Mouse (Mus musculus) liver, embryonic 15.5 days (tissue): ENCODE data around the gene Osgepl1. TPM values are rescaled to one million over a fixed set of nuclear protein-coding genes. Genes with fewer than 3 reads are reported as not detected.
"Not testable (repeated sequence)": the region's sequence is repeated elsewhere in the genome, so short reads cannot be mapped to it uniquely, and the experiment has no call there.

ENCODE experiments used
- ATAC-seq: fragments of 200-750 bp; cut with Nextera tagmentation; 2 replicates; pipeline ENCODE4 v1.8.0; 2017; ENCODE audit warnings: moderate number of reproducible peaks, mild to moderate bottlenecking, moderate library complexity; ENCODE audit not compliant: insufficient read depth
- H3K27ac ChIP-seq: fragments of 300-500 bp; sonication (generic); replicated peaks from 2 replicates; pipeline ENCODE4 v1.5.1; 2015; ENCODE audit warnings: mild to moderate bottlenecking, inconsistent platforms
- H3K27me3 ChIP-seq: fragments of 300-500 bp; sonication (generic); 2 replicates; pipeline ENCODE4 v1.6.1; 2015; ENCODE audit warnings: mild to moderate bottlenecking, inconsistent platforms
- H3K36me3 ChIP-seq: fragments of 300-500 bp; sonication (generic); replicated peaks from 2 replicates; pipeline ENCODE4 v1.6.1; 2015; ENCODE audit warnings: moderate library complexity, mild to moderate bottlenecking, inconsistent platforms
- H3K4me1 ChIP-seq: fragments of 300-500 bp; sonication (generic); replicated peaks from 2 replicates; pipeline ENCODE4 v1.6.1; 2015; ENCODE audit warnings: inconsistent platforms
- H3K4me2 ChIP-seq: fragments of 300-500 bp; sonication (generic); 2 replicates; pipeline ENCODE4 v1.6.1; 2015; ENCODE audit warnings: moderate library complexity, mild to moderate bottlenecking, inconsistent platforms
- H3K4me3 ChIP-seq: fragments of 300-500 bp; sonication (generic); replicated peaks from 2 replicates; pipeline ENCODE4 v1.5.1; 2015; ENCODE audit warnings: mild to moderate bottlenecking, inconsistent platforms
- H3K9ac ChIP-seq: fragments of 300-500 bp; sonication (generic); 2 replicates; pipeline ENCODE4 v1.6.1; 2015; ENCODE audit warnings: moderate library complexity, mild to moderate bottlenecking, inconsistent platforms
- H3K9me3 ChIP-seq: fragments of 300-500 bp; sonication (generic); replicated peaks from 2 replicates; pipeline ENCODE4 v1.6.1; 2016; ENCODE audit warnings: inconsistent platforms
- WGBS: fragments of 180-500 bp; shearing (Covaris S2); methylation state at CpG from one replicate; pipeline ENCODE4 v1.1.7; 2015; ENCODE audit warnings: mixed read lengths; ENCODE audit not compliant: insufficient replicate concordance; 5-methylcytosine and 5-hydroxymethylcytosine counted together
- polyA plus RNA-seq: library from polyadenylated mRNA; unstranded; fragments of >200 nt; fragmentation: Nextera tagmentation; extraction: Ambion mirVana; gene quantifications from 2 replicates; pipeline ENCODE4 v1.2.1, GENCODE M21; 2015

The Osgepl1 gene
- polyA plus RNA-seq, 1 experiment from 2014 or later = 21.6 TPM

GRCm38 (mm10) chr1:53324827-53325494, 11.5 kb downstream of the Osgepl1 start:
- H3K9ac ChIP-seq = no peak overlapping the region
- peaks cover 17% of the 10 kb centered on the region; the same call in 1 of the 2 replicates for H3K4me1 ChIP-seq
- WGBS = 77% methylated on average over 5 of the region's 5 CpGs
- H3K4me3 ChIP-seq = no peak overlapping the region
- H3K9me3 ChIP-seq = no peaks in the 10 kb centered on the region
- H3K27me3 ChIP-seq = no peaks in the 10 kb centered on the region
- no peak for ATAC-seq
- no peak overlapping the region for H3K4me2 ChIP-seq
- H3K36me3 ChIP-seq = peaks cover 15% of the 10 kb centered on the region
- H3K27ac ChIP-seq = no peak overlapping the region

- H3K27me3 ChIP-seq, H3K27ac ChIP-seq, H3K9ac ChIP-seq, H3K4me2 ChIP-seq, H3K4me3 ChIP-seq, H3K9me3 ChIP-seq, H3K36me3 ChIP-seq: not testable (repeated sequence)
- H3K4me1 ChIP-seq = peaks cover 28% of the 10 kb centered on the region
- 31% methylated on average over 5 of the region's 5 CpGs for WGBS
- ATAC-seq = peak; percentile 35; the same call in 1 of the 2 replicates
These were observed 20.1 kb downstream of the Osgepl1 start for GRCm38 (mm10) chr1:53333527-53333926.

GRCm38 (mm10) chr1:53335465-53335864, 22.0 kb downstream of the Osgepl1 start:
- Histone ChIP-seq H3K9ac (no peak overlapping the region), H3K4me3 (no peak overlapping the region), H3K9me3 (no peaks in the 10 kb centered on the region), H3K36me3 (no peaks in the 10 kb centered on the region), H3K4me2 (no peak overlapping the region; the same call in 1 of the 2 replicates), H3K27ac (peak overlapping the region; percentile 45; the same call in 1 of the 2 replicates), H3K4me1 (peaks cover 30% of the 10 kb centered on the region), H3K27me3 (no peaks in the 10 kb centered on the region)
- ATAC-seq = peak; percentile 79

- not testable (repeated sequence) for H3K4me2 ChIP-seq, H3K4me3 ChIP-seq, H3K27ac ChIP-seq, H3K27me3 ChIP-seq, H3K9ac ChIP-seq, H3K9me3 ChIP-seq
- WGBS = 31% methylated on average over 2 of the region's 2 CpGs
- H3K36me3 ChIP-seq = peaks cover 11% of the 10 kb centered on the region
- ATAC-seq = peak; percentile 54; the same call in 1 of the 2 replicates
- peaks cover 30% of the 10 kb centered on the region for H3K4me1 ChIP-seq
These were observed 24.0 kb downstream of the Osgepl1 start for GRCm38 (mm10) chr1:53337403-53337802.

GRCm38 (mm10) chr1:53341071-53341470, 27.6 kb downstream of the Osgepl1 start:
- Histone ChIP-seq H3K4me3 (no peak overlapping the region), H3K27me3 (no peaks in the 10 kb centered on the region), H3K4me2 (no peak overlapping the region), H3K4me1 (peaks cover 16% of the 10 kb centered on the region), H3K9me3 (no peaks in the 10 kb centered on the region), H3K27ac (no peak overlapping the region), H3K36me3 (peaks cover 37% of the 10 kb centered on the region), H3K9ac (no peak overlapping the region)
- no peak for ATAC-seq
- 80% methylated on average over 2 of the region's 2 CpGs for WGBS

- H3K4me2 ChIP-seq = peak within 1 kb of the TSS; percentile 78
These were observed 39.2 kb downstream of the Osgepl1 start, which contains the start of the genes Asdurf, Gm28551 and Asnsd1 for GRCm38 (mm10) chr1:53352327-53353261. Asdurf (minus strand) TSS chr1:53352619. Gm28551 (minus strand) TSS chr1:53352667. Asnsd1 (minus strand) TSS chr1:53352752.

GRCm38 (mm10) chr1:53358988-53359387, 45.6 kb downstream of the Osgepl1 start:
- H3K9ac ChIP-seq = no peak overlapping the region
- no peak overlapping the region for H3K4me3 ChIP-seq
- no peak overlapping the region for H3K27ac ChIP-seq
- no peaks in the 10 kb centered on the region for H3K4me1 ChIP-seq
- H3K36me3 ChIP-seq = no peaks in the 10 kb centered on the region
- H3K9me3 ChIP-seq = no peaks in the 10 kb centered on the region
- no peak overlapping the region for H3K4me2 ChIP-seq
- no peaks in the 10 kb centered on the region for H3K27me3 ChIP-seq
- no peak for ATAC-seq

More at GRCm38 (mm10) chr1:53352327-53353261, 39.2 kb downstream of the Osgepl1 start, which contains the start of the genes Asdurf, Gm28551 and Asnsd1:
- peaks cover 15% of the 10 kb centered on the region for H3K36me3 ChIP-seq
- WGBS = under 1% methylated on average over 44 of the region's 44 CpGs
- ATAC-seq = peak; percentile 99
- H3K4me3 ChIP-seq = peak within 1 kb of the TSS; percentile 96
- H3K4me1 ChIP-seq = peaks cover 6% of the 10 kb centered on the region
- H3K27ac ChIP-seq = peak within 1 kb of the TSS; percentile 93
- H3K27me3 ChIP-seq = no peaks in the 10 kb centered on the region
- H3K9ac ChIP-seq = peak within 1 kb of the TSS; percentile 90
- no peaks in the 10 kb centered on the region for H3K9me3 ChIP-seq

Other genes with a start within 250 kb of the Osgepl1 start
- gene 1700019A02Rik, start 126.0 kb upstream of the Osgepl1 start, polyA plus RNA-seq = not detected in 2 replicates
- 7.4 TPM in 2 replicates for gene Pms1, start 16.6 kb upstream of the Osgepl1 start, polyA plus RNA-seq
- 25.2 and 28.6 TPM in 2 replicates for gene Ormdl1, start 16.5 kb upstream of the Osgepl1 start, polyA plus RNA-seq
- gene Gm28778, start 16.5 kb upstream of the Osgepl1 start, polyA plus RNA-seq = not detected in 2 replicates
- not detected in 2 replicates for gene Asdurf, start 39.0 kb downstream of the Osgepl1 start, polyA plus RNA-seq
- 0.25 TPM in 1 of 2 replicates, not detected in the other for gene Gm28551, start 39.0 kb downstream of the Osgepl1 start, polyA plus RNA-seq
- 42.2 and 45.5 TPM in 2 replicates for gene Asnsd1, start 39.1 kb downstream of the Osgepl1 start, polyA plus RNA-seq